Mouse (Mus musculus) adrenal gland (tissue): ENCODE measurements around the gene Lrrk1.
"Not testable (repeated sequence)": the region's sequence is repeated elsewhere in the genome, so short reads cannot be mapped to it uniquely, and the experiment has no call there.

Experiments
- intact Hi-C: fragments of 180-260 bp; cut with DNase I; formaldehyde crosslinking; loops from one replicate; pipeline ENCODE4 v1.15.1; 2025

Lrrk1 gene

DNA sequence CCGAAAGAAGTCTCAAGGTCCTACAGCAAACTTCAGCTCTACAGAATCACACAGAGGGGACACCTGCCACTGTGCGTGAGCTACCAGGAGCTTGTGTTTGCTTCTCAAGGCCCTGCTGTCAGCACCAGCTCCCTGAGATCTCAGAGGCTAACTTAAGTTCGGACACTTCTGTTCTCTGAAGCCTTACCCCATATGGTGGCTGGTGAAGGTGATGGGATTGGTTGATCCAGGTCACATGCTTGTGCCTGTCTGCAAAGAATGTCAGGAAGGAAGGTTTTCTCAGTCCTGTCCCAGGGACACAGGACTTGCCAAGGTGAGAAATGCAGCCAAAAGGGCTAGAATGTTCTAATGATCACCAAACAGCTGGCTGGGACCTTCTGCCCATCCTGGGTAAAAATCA is 187.8 kb downstream of the Lrrk1 start:
- intact Hi-C loops = no loop called here

- intact Hi-C loops = no loop called here
Measured at GRCm38 (mm10) chr7:66199391-66199831, 188.7 kb downstream of the Lrrk1 start.

DNA sequence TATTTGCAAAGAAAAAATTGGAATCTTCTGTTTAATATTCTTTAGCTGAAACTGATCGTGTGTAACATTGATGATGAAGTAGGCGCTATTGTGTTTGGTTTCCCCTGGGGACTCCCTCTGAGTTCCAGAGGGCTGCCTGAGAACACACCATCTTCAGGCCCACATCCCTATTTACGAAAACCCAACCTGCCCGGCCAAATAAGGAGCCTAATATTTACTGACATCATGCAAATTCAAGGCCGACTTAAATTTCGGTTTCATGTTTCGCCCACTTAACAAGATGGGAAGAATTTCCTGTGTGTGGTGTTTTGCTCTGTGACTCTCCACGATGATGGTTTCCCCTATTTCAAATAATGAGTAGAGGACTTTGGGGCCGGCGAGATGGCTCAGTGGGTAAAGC is 189.7 kb downstream of the Lrrk1 start:
- intact Hi-C loops = no loop called here

DNA sequence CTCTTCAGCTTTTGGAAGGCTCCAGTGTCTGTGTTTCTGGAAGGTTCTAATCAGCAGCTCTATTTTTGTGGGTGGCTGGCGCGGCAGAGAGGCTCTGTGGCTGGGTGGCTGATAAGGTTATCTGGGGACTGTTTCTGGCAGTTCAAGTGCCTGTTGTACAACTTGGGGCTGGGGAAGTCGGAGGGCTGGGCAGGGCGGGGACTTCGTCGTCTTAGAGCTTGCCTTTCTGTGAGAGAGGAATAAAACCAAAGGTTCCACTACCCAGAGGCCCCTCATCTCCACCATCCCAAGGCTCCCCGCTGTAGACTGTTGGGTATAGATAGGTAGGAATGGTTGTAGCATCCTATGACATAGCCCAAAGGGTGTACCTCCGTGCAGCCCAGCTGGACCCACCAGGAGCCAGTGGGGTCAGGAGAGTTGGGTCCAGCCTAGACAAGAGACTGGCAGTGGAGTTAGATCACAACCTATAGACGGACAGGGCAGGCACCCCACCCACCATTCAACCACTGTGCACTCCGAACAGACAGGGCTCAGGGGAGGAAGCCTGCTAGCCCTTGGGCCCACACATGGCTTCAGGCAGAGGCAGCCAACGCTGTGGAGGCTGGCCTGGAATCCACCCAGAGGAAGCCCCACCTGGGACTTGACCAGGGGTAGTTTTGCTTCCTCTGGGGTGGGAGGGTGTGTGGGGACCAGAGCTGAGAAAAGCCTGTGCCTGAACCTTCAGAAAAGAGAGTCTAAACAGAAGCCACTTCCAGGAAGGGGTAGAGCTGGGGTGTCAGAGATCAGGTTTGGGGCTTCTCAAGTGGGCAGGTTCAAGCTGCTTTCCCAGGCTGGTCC is 191.3 kb downstream of the Lrrk1 start:
- intact Hi-C loops = no loop called here

- intact Hi-C loops = no loop called here
Measured at GRCm38 (mm10) chr7:66195881-66196280, 192.3 kb downstream of the Lrrk1 start.

DNA sequence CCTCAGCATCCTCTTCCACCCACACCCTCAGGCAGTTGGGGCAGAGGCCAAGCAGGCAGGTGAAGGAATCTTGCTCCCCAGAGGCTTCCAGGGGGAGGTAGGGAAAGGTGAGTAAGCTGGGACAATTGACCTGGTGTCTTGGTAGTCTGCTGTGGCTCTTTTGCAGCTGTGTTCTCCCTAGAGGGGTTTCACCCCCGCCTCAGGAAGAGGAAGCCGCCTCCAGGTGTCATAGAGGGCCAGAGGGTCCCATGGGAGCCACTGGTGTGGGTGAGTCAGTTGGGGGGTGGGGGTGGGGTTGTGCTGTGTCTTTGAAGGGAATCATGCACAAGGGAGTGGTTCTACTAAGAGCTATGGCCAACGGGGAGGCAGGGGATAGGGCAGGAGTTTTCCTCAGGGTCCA is 193.6 kb downstream of the Lrrk1 start:
- intact Hi-C loops = no loop called here

DNA sequence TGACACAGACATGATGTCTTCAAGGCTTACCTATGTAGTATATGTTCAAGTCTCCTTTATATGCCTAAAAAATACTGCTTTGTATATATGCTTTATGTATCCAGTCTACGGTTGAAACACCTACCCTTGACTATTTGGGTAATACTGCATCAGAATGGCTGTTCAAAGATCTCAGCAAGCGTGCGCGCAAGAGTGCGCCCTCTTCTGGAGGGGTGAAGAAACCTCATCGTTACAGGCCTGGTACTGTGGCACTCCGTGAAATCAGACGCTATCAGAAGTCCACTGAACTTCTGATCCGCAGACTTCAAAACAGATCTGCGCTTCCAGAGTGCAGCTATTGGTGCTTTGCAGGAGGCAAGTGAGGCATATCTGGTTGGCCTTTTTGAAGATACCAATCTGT is 197.8 kb downstream of the Lrrk1 start:
- intact Hi-C loops = not testable (repeated sequence)

DNA sequence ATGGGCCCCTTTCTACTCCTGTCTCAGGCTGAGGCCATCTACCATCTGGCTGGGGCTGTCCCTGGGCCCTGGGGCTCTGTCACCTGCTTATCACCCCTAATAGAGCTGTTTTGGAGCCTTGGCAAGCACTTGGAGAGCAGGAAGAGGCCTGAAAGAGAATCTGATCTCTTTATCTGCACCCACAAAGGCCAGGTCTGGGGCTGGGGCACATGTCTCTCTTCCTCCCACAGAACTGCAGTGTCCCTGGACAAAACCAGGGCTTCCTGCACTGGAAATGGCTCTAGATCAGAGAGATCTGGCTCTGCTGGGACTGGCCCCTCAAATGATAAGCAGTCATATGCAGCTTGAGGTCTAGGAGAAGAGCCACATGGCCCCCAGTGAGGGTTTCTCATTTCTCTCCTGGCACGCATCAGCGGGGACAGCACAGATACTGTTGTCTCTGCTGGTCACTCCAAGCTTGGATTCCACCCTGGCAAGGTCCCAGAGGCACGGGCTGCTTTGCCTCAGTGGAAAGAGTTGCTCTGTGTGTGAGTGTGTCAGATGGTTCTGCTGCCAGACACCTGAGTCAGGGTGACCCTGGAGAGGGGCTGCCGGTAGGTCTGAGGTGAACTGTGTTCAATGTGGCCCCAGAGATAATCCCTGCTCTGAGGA is 200.4 kb downstream of the Lrrk1 start:
- intact Hi-C loops = no loop called here

DNA sequence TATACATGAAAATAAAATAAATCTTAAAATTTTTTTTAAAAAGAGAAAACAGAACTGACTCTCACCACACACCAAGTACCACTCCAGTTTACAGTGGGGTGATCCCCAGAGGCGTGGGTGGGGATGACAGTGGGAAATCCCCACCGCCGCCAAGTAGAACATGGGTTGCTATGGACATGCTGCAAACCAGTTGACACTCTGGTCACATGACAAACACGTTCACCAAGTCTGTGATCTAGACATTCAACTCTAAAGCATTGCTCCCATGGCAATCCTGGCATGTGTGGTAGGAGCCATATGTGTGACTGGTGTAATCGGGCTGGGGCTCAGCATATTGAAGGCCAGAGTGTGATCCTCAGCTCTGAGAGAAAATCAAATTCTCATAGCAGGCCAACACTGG is 202.8 kb downstream of the Lrrk1 start:
- intact Hi-C loops = no loop called here

- intact Hi-C loops = no loop called here
Measured at GRCm38 (mm10) chr7:66184026-66184425, 204.1 kb downstream of the Lrrk1 start.

DNA sequence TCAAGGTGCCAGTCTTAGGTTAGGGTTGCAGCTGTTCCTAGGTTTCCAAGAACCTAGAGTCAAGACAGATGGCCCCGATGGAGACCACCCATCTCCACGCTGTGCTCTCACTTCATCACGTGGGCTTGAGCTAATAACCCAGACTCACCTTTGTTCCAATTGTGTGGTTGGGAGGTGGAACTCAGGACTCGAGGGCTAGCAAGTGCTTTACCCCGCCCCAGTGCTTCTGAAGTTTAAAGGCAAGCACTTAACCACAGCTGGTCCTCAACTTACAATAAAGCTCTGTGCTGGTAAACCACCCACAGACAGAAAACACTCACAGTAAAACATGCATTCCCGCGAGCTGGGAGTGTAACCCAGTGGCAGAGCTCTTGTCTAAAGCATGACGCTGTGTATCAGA is 204.7 kb downstream of the Lrrk1 start:
- intact Hi-C loops = no loop called here

DNA sequence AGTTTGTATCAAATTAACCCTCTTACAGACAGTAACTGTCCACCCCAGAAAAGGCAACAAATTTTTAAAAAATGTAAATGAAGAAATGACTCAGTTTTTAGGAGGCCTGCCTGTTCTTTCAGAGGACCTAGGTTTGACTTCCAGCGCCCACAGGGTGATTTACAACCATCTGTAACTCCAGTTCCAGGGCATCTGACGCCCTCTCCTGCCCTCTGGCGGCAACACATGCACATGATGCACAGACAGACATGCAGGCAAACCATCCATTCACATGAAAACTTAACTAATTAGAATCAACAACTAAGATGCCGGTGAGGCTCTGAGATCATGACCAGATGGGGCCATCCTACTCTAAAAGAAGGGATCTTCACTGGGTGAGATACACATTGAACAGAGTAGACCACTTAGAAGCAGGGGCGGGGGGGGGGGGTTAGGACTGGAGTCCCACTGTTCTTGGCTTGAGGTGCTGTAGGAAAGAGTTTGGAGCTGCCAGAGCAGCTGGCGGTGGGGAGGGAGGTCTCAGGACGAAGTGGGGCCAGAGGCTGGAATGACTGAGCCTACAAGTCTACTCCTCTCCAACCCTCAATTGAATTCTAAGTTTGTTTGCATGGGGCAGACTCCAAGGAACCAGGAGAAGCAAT is 206.0 kb downstream of the Lrrk1 start:
- intact Hi-C loops = no loop called here

GRCm38 (mm10) chr7:66180711-66181365 is 207.3 kb downstream of the Lrrk1 start:
- intact Hi-C loops = no loop called here

- intact Hi-C loops = no loop called here
Measured at GRCm38 (mm10) chr7:66180260-66180659, 207.9 kb downstream of the Lrrk1 start.

DNA sequence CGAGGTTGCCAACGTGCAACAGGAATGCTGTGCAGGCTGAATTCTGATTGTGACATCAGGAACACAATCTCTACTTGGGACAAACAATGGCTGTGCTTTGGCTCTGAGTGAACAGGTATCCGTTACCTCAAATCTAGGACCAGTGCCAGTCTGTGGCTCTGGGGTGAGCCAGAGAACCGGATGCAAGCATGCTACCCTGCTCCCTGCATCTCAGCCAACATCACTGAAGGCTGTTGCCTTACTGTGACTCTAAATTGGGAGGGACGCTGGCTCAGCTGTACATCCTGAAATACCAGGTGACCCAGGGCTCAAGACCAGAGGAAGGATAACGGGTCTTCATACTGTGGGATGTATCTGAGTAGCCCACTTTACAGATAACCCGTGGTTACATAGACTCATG is 208.4 kb downstream of the Lrrk1 start:
- intact Hi-C loops = no loop called here

DNA sequence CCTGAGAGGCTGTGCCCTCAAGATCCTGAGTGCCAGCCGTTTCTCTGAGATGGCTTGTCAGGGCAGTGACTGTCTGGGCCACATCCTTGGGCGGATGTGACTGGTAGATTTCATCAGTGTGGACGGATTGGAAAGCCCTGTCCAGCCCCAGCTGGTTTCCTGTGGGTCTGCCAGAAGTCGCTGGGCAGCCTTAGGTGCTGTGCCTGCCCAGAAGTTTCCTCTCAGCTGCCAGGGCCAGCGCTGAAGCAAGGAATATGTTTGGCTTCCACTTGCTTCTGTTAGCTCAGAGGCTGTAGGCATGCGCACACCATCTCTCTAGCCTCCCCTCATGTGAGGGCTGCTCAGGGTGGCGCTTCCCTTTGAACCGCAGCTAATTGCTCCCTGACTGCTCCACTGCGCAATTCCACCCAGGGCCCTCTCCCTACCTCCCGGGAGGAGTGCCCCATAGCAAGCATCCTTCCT is 209.0 kb downstream of the Lrrk1 start:
- intact Hi-C loops = no loop called here

- intact Hi-C loops = no loop called here
Measured at GRCm38 (mm10) chr7:66178101-66178500, 210.0 kb downstream of the Lrrk1 start.

DNA sequence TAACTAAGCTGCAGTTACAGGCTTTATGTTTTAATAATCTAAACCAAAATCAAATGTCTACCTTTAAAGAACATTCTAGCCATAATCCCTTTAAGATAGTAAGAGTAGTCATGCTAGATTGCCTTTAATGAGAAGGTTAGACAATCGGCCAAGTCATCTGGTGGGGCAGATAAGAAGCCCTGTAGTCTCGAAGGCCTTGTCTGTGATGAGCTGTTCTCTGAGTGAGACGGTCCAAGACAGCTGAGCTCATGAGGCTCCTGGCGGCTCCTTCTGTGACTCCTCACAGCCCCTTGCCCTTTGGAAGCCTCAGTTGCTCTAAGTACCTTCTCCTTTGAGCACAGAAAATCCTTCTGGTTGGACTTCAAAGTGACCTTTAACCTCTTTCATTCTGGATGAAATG is 211.2 kb downstream of the Lrrk1 start:
- intact Hi-C loops = no loop called here
